Mouse (Mus musculus) lung, embryonic 15.5 days (tissue): ENCODE measurements around the gene Trabd2b. TPM values are rescaled to one million over a fixed set of nuclear protein-coding genes. Genes with fewer than 3 reads are reported as not detected.

Source experiments
- ATAC-seq: fragments of 200-750 bp; cut with Nextera tagmentation; 2 replicates; pipeline ENCODE4 v1.8.0; 2017; ENCODE audit warnings: moderate number of reproducible peaks, borderline replicate concordance; ENCODE audit not compliant: low FRiP score, low TSS enrichment; ENCODE audit errors: extremely low read depth
- H3K27ac ChIP-seq: fragments of 300-500 bp; sonication (generic); 2 replicates; pipeline ENCODE4 v1.5.1; 2015; ENCODE audit warnings: moderate library complexity, mild to moderate bottlenecking, inconsistent platforms
- H3K27me3 ChIP-seq: fragments of 300-500 bp; sonication (generic); 2 replicates; pipeline ENCODE4 v1.6.1; 2015; ENCODE audit warnings: inconsistent platforms
- H3K36me3 ChIP-seq: fragments of 300-500 bp; sonication (generic); 2 replicates; pipeline ENCODE4 v1.6.1; 2015; ENCODE audit warnings: inconsistent platforms
- H3K4me1 ChIP-seq: fragments of 300-500 bp; sonication (generic); 2 replicates; pipeline ENCODE4 v1.6.1; 2015; ENCODE audit warnings: inconsistent platforms
- H3K4me2 ChIP-seq: fragments of 300-500 bp; sonication (generic); 2 replicates; pipeline ENCODE4 v1.6.1; 2015; ENCODE audit warnings: inconsistent platforms, mild to moderate bottlenecking, moderate library complexity
- H3K4me3 ChIP-seq: fragments of 300-500 bp; sonication (generic); 2 replicates; pipeline ENCODE4 v1.5.1; 2015; ENCODE audit warnings: mild to moderate bottlenecking, inconsistent platforms
- H3K9ac ChIP-seq: fragments of 300-500 bp; sonication (generic); 2 replicates; pipeline ENCODE4 v1.6.1; 2015; ENCODE audit warnings: inconsistent platforms
- H3K9me3 ChIP-seq: fragments of 300-500 bp; sonication (generic); 2 replicates; pipeline ENCODE4 v1.6.1; 2016; ENCODE audit warnings: inconsistent platforms
- WGBS: fragments of 180-500 bp; shearing (Covaris S2); methylation state at CpG from one replicate; pipeline ENCODE4 v1.1.7; 2015; 5-methylcytosine and 5-hydroxymethylcytosine counted together
- polyA plus RNA-seq: library from polyadenylated mRNA; unstranded; fragments of >200 nt; fragmentation: Nextera tagmentation; extraction: Ambion mirVana; gene quantifications from 2 replicates; pipeline ENCODE4 v1.2.1, GENCODE M21; 2015

Gene Trabd2b
- polyA plus RNA-seq, 1 experiment from 2014 or later = 5.1 TPM

DNA sequence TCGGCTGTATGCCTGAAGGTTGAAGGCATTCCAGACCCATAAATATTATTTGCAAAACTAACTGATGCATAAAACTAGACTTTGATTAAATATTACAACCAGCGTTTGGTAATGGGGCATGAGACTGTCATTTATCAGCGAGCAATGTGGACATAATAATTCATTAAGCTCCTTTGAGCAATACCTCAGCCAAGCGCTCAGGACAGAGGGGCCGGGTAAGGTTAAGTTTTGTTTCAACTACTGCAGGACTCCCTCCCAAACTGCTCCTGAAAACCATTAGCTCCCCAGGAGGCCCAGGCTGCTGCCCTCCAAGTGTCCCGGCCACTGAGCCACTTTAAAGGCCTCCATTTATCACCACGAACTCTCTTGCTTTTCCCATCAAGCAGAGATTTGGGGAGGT is 93.8 kb downstream of the Trabd2b start:
- no peaks in the 10 kb centered on the region for H3K9me3 ChIP-seq
- no peak for ATAC-seq
- no peaks in the 10 kb centered on the region for H3K36me3 ChIP-seq
- H3K4me3 ChIP-seq = no peak overlapping the region
- no peak overlapping the region for H3K4me2 ChIP-seq
- H3K27ac ChIP-seq = no peak overlapping the region
- H3K4me1 ChIP-seq = no peaks in the 10 kb centered on the region; the same call in 1 of the 2 replicates
- no peak overlapping the region for H3K9ac ChIP-seq
- H3K27me3 ChIP-seq = no peaks in the 10 kb centered on the region
- 56% methylated on average over 7 of the region's 7 CpGs for WGBS

DNA sequence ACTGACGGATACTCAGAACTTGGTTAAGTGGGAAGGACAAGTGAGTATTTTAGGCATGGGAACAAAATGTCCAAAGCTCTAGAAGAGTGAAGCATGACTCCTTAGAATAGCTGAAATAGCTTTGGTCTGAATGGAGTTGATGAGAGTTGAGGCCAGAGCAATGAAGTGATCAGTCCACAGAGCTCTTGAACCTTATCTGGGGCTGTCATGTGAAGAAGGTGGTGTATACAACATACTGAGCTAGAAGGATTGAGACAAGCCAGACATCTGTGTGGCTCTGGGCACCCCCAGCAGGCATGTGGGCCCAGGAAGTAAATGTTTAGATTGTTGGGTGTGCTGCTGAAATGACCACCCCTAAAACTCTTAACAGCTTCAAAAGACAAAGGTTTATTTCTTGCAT is 94.5 kb downstream of the Trabd2b start:
- Histone ChIP-seq H3K36me3 (no peaks in the 10 kb centered on the region), H3K4me1 (no peaks in the 10 kb centered on the region; the same call in 1 of the 2 replicates), H3K4me2 (no peak overlapping the region), H3K9me3 (no peaks in the 10 kb centered on the region), H3K4me3 (no peak overlapping the region), H3K9ac (no peak overlapping the region), H3K27ac (no peak overlapping the region), H3K27me3 (no peaks in the 10 kb centered on the region)
- no peak for ATAC-seq
- 69% methylated on average over 1 of the region's 1 CpGs for WGBS

DNA sequence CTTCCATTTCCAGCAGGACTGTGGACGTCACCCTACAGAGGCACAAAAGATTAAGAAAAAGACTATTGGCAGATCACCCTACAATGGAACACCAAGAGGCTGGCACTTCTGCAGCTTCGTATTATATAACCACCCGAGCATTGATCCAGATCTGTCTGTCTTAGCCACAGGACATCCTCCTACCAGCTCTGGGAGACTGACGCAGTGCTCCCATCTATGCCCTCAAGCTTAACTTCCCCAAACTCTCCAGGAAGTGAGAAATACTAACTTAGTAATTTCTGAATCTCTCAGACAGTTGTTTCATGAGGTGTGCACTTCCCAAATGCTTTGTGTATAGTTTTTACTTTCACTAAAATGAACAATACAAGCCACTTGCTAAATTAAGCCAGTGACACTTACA is 95.1 kb downstream of the Trabd2b start:
- H3K27me3 ChIP-seq = no peaks in the 10 kb centered on the region
- no peak for ATAC-seq
- WGBS = 81% methylated on average over 4 of the region's 4 CpGs

DNA sequence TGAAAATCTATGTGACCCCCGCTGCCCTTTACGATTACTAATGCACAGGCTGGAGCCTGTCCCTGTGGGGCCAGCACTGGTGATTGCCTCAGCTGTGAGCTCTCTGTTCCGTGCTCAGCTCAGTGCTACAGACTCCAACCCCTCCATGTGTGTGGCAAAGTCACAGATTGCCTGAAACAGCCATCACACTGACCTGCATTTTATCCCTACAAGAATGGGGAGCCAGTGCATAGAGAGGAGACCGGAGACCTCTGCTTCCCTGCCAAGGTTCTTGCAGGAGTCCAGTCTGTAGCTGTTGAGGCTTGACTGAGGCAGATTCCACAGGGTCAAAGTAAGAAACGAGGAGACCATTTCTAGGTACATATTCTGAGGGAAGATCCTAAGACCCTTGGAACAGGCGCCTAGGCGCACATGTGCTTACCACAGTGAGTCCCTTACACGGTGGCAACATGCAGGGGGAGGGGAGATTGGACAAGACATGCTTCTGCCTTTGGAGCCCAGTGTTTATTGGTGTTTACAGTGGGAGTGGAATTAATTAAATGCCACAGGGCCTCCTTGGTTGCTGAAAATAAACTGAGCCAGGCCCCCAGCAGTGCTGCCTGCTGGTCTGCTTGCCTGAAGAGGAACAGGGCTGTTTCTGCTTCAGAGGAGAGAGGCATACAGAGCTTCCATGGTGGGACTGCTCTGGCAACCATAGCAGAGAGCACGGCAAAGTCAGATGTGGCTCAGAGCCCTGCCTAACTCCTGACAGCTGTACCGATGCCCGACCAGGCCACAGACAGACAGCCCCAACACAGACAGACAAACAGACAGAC is 97.9 kb downstream of the Trabd2b start:
- no peaks in the 10 kb centered on the region for H3K36me3 ChIP-seq
- H3K9ac ChIP-seq = no peak overlapping the region
- no peak overlapping the region for H3K27ac ChIP-seq
- no peaks in the 10 kb centered on the region; the same call in 1 of the 2 replicates for H3K4me1 ChIP-seq
- 52% methylated on average over 11 of the region's 11 CpGs for WGBS
- peak; percentile 35; the same call in 1 of the 2 replicates for ATAC-seq
- H3K27me3 ChIP-seq = no peaks in the 10 kb centered on the region
- H3K9me3 ChIP-seq = no peaks in the 10 kb centered on the region
- no peak overlapping the region for H3K4me3 ChIP-seq
- no peak overlapping the region for H3K4me2 ChIP-seq

More for the DNA sequence above, 95.1 kb downstream of the Trabd2b start:
- H3K4me3 ChIP-seq = no peak overlapping the region
- no peak overlapping the region for H3K4me2 ChIP-seq
- no peaks in the 10 kb centered on the region; the same call in 1 of the 2 replicates for H3K4me1 ChIP-seq
- no peak overlapping the region for H3K9ac ChIP-seq
- H3K9me3 ChIP-seq = no peaks in the 10 kb centered on the region
- H3K27ac ChIP-seq = no peak overlapping the region
- no peaks in the 10 kb centered on the region for H3K36me3 ChIP-seq

DNA sequence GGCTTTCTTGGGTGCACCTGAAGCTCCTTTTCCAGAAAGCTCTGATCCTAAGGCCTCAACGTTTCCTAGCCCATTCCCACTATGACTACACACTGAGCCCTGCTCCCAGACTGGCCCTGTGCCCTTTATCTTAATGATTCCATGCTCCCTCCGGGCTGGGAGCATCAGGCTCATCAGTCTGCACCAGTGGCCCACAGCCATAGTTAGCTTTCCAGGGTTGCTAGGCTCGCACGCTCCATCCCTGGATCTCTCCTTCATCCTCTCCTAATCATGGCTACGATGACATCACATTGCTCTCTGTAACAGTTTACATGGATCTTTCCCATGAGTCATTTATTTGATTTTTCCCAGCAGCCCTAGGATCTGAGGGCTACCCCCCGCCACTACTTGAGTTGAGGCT is 103.1 kb downstream of the Trabd2b start:
- H3K4me1 ChIP-seq = no peaks in the 10 kb centered on the region; the same call in 1 of the 2 replicates
- no peaks in the 10 kb centered on the region for H3K36me3 ChIP-seq
- no peak overlapping the region for H3K9ac ChIP-seq
- ATAC-seq = no peak
- H3K27ac ChIP-seq = no peak overlapping the region
- 80% methylated on average over 6 of the region's 6 CpGs for WGBS
- H3K27me3 ChIP-seq = no peaks in the 10 kb centered on the region
- H3K4me3 ChIP-seq = no peak overlapping the region
- no peaks in the 10 kb centered on the region for H3K9me3 ChIP-seq
- H3K4me2 ChIP-seq = no peak overlapping the region

DNA sequence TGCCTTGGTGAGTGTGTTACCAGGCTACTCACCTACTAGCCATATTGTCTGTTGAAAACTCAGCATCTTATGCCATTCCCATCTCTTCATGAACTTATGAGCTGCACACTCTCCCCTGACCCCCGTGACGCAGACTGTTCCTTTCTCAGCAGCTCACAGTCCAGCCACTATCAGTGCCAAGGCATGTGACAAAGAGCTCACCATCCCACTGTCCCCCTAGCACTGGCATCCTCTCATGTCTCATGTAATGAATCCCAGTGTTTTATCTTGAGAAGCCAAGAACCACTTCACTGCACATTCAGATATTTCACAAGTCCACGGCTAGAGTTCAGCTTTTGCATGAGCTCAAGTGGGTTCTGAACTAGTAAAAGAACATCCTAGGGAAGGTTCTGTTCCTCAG is 105.1 kb downstream of the Trabd2b start:
- no peak for ATAC-seq
- Histone ChIP-seq H3K27ac (no peak overlapping the region), H3K4me1 (peaks cover 17% of the 10 kb centered on the region), H3K27me3 (no peaks in the 10 kb centered on the region), H3K4me3 (no peak overlapping the region), H3K36me3 (no peaks in the 10 kb centered on the region), H3K9ac (no peak overlapping the region), H3K4me2 (no peak overlapping the region), H3K9me3 (no peaks in the 10 kb centered on the region)
- 79% methylated on average over 3 of the region's 3 CpGs for WGBS

DNA sequence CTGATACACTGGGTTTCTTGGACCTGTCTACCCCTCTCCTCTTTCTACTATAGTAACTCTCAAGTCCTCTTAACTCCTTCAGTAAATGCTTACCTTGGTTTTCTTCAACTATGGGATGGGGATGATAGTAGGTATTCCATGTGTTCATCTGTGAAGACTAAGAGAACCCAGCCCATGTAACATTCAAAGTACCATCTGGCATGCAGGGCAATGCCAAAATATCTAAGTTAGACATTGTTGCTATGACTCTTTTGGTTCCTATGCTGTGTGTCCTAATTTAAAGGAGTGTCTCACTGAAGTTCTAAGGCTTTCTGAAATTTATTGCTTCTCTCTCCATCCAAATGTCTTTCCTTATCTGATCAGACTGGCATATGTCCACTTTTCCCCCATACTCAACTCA is 106.6 kb downstream of the Trabd2b start:
- Histone ChIP-seq H3K4me2 (no peak overlapping the region), H3K27ac (no peak overlapping the region), H3K4me3 (no peak overlapping the region), H3K4me1 (peaks cover 21% of the 10 kb centered on the region), H3K27me3 (no peaks in the 10 kb centered on the region), H3K9ac (no peak overlapping the region), H3K36me3 (no peaks in the 10 kb centered on the region), H3K9me3 (no peaks in the 10 kb centered on the region)
- ATAC-seq = no peak

DNA sequence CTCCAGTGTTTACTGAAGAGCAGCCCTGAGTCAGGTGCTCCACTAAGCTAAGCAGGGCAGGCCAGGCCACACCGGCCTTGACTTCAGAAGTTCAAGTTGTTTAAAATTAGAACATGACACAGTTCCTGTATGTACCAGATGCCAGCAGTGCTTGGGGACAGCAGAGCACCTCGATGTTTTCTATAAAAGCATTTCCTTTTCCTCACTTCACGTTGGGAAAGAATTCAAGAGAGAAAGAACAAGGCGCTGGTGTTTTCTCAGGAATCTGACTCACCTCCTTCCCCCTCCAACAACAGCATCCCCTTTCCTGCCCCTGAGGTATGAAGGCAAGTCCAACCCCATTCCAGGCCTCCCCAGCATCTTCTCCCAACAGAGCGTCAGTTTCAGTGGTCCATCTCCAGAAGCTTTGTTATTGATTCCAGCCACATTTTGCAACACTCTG is 108.8 kb downstream of the Trabd2b start:
- H3K4me1 ChIP-seq = peaks cover 21% of the 10 kb centered on the region
- H3K27me3 ChIP-seq = no peaks in the 10 kb centered on the region
- ATAC-seq = no peak
- peak overlapping the region; percentile 69 for H3K27ac ChIP-seq
- no peak overlapping the region for H3K4me3 ChIP-seq
- no peaks in the 10 kb centered on the region for H3K9me3 ChIP-seq
- no peak overlapping the region for H3K4me2 ChIP-seq
- H3K9ac ChIP-seq = no peak overlapping the region
- H3K36me3 ChIP-seq = no peaks in the 10 kb centered on the region
- WGBS = 31% methylated on average over 5 of the region's 5 CpGs

DNA sequence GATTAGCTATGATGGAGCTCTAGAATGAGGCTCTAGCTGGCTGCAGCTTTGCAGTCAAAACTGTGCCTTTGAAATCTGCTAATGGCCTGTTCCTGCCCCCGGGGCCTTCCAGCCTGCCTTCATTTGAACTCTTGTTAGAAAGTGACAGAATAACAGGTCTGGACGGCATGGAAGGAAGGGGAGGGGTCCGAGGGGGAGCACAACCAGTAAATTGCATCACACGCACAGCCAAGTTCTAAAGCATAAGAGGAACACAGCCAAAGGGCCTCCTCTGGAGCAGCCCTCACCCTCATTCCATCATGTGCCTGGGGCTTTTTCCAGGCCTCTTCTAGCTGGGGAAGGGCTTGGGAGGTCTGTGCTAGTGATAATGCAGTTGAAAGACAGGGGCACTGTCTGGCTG is 110.1 kb downstream of the Trabd2b start:
- WGBS = 25% methylated on average over 4 of the region's 4 CpGs
- ATAC-seq = no peak
- H3K4me1 ChIP-seq = peaks cover 21% of the 10 kb centered on the region
- no peaks in the 10 kb centered on the region for H3K9me3 ChIP-seq
- no peak overlapping the region for H3K9ac ChIP-seq
- no peak overlapping the region for H3K27ac ChIP-seq
- H3K36me3 ChIP-seq = no peaks in the 10 kb centered on the region
- no peak overlapping the region for H3K4me3 ChIP-seq
- H3K4me2 ChIP-seq = no peak overlapping the region
- H3K27me3 ChIP-seq = no peaks in the 10 kb centered on the region

DNA sequence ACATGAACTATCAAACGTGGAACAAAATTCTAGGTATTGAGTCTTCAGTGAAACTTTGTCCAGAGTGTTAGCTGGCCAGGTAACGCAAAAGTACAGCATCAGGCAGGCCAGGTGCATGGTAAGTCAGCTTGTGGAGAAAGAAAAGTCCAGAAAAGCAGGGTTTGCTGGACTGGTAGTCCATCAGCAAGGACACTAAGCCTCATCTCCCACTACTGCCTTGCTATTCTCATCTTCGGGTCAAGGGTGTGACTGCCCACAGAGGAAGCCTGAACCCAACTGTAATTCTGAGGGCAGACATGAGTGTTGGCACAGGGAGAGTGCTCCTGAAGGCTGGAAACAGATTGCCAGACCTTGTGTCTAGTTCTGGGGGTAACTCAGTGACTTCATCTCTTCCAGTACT is 111.5 kb downstream of the Trabd2b start:
- H3K27me3 ChIP-seq = no peaks in the 10 kb centered on the region
- no peak overlapping the region for H3K9ac ChIP-seq
- no peak overlapping the region for H3K4me2 ChIP-seq
- ATAC-seq = no peak
- H3K36me3 ChIP-seq = no peaks in the 10 kb centered on the region
- no peak overlapping the region for H3K27ac ChIP-seq
- WGBS = 86% methylated on average over 3 of the region's 3 CpGs
- no peak overlapping the region for H3K4me3 ChIP-seq
- no peaks in the 10 kb centered on the region for H3K9me3 ChIP-seq
- H3K4me1 ChIP-seq = peaks cover 21% of the 10 kb centered on the region

DNA sequence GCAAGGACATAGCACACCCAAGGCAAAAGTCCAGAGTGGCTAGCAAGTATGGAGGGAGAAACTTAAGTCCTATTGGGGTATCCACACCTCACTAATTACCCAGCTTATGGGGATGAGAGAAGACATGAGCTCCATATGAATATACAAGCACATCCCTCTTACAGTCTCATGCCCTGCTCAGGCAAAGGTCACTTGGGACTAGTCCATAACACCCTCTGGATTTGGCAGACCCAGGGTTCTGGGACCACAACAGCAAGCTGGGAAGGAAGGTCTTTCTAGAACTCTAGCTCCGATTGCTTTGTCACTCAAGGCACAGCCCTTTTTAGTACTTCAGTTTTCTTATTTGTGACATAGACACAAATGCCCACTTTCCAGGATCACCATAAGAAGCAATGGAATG is 112.0 kb downstream of the Trabd2b start:
- ATAC-seq = no peak
- Histone ChIP-seq H3K9me3 (no peaks in the 10 kb centered on the region), H3K27ac (no peak overlapping the region), H3K4me2 (no peak overlapping the region), H3K27me3 (no peaks in the 10 kb centered on the region), H3K4me3 (no peak overlapping the region), H3K4me1 (peaks cover 21% of the 10 kb centered on the region), H3K9ac (no peak overlapping the region), H3K36me3 (no peaks in the 10 kb centered on the region)
- WGBS = 89% methylated on average over 1 of the region's 1 CpGs

DNA sequence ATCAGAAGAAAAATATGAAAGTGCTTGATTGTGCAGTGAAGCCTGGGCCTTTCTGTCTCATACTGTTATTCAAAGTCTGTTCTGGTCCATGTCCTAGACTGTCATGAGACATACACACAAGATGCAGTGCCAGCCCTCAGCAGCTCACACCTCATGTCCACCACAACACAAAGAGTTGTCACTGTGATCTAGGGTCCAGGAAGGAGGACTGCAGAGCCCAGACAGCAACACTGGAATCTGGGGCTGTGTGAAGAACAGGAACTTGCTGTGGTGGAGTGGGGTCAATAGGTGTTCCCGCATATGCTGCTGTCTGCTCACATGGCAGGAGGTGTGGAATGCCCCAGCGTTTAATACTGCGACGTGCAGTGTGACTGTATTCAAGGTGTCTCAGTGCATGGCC is 112.8 kb downstream of the Trabd2b start:
- Histone ChIP-seq H3K4me2 (no peak overlapping the region), H3K36me3 (no peaks in the 10 kb centered on the region), H3K4me1 (peaks cover 21% of the 10 kb centered on the region), H3K9ac (no peak overlapping the region), H3K27ac (no peak overlapping the region), H3K9me3 (no peaks in the 10 kb centered on the region), H3K4me3 (no peak overlapping the region), H3K27me3 (no peaks in the 10 kb centered on the region)
- WGBS = 56% methylated on average over 4 of the region's 4 CpGs
- ATAC-seq = no peak
